Mouse (Mus musculus) duodenum, adult 2 months (tissue): ENCODE measurements around the gene Eif2d. TPM values are rescaled to one million over a fixed set of nuclear protein-coding genes. Genes with fewer than 3 reads are reported as not detected.

Experiments used
- polyA plus RNA-seq: library from polyadenylated mRNA; depleted of rRNA; stranded (reverse); fragments of >200 nt; gene quantifications from 2 replicates; pipeline ENCODE4 v1.2.3, GENCODE M21; 2012; ENCODE audit warnings: low replicate concordance; rRNA removed

Gene Eif2d
- polyA plus RNA-seq: 12.2 and 17.5 TPM in 2 replicates

DNA sequence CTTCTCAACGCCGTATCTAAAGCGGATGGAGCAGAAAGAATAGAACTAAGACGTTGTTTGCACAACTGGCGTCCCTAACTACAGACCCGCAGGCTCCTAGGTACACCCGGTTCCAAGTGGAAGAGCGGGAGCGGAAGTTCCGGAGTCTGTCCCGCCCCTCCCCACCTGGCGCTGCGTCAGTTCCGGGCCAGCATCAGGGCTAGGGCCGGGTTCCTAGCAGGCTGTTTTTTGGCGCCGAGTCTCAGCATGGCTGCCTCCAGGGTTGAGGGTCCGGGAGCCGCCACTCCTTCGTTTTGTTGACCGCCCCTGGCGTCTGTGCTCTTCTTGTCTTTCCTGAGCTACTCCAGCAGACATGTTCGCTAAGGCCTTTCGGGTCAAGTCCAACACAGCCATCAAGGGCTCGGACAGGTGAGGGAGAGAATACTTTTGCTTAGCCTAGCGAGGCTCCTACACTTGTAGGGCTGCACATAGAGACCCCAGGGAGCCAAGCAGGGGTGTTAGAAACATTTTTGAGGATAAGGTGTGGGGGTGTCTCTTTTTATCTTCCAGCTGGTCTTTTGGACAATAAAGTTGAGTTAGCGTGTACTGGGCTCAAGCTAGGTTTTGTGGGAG is at the start of gene Eif2d:
Eif2d (plus strand) TSS at position 164 of the 612 bp plus-strand sequence.

DNA sequence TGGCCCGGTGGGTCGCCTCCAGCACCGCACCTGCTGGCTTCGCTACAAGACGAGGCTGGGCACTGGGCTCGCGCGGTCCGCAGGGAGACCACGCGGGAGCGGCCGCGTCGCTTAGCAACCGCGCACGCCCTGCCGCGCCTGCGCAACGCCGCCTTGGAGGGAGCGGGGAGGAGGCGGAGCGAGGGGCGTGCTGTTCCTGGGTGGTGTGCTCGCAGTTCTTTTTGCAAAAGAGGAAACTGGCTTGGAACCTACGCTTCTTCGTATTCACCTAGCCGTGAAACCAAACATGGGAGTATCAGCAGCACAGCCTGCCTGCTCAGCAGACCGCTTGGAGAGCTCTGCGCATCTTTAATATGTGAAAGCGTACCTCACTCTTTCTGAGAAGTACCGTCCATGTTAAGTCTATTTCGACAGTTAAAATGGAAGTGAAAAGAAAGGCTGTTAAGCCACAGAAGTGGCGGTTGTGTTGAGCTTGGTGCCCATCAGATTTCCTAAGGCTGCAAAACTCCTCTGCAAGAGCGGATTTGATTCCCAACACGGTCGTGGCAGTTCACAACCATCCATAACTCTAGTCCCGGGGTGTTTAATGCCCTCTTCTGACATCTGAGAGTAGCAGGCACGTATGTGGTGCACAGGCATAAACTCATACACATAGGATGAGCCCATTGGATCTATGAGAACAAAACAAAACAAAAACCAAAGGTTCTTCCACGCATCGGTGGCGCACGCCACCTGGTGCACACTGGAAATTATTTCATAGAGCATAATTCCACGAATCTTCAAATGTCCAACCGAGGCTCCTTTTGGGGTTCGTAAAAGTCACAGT is 14.6 kb upstream of the Eif2d start, which contains the start of gene Dyrk3:
Dyrk3 (minus strand) TSS at position 150 of the 826 bp plus-strand sequence.

Other genes with a start within 250 kb of the Eif2d start
- gene Il20, start 241.7 kb upstream of the Eif2d start, polyA plus RNA-seq: not detected in 2 replicates
- not detected in 2 replicates for gene Il19, start 213.1 kb upstream of the Eif2d start, polyA plus RNA-seq
- gene Il10, start 133.3 kb upstream of the Eif2d start, polyA plus RNA-seq: 0.13 TPM in 1 of 2 replicates, not detected in the other
- 47.7 and 73.7 TPM in 2 replicates for gene Mapkapk2, start 55.4 kb upstream of the Eif2d start, polyA plus RNA-seq
- gene Dyrk3, start 14.8 kb upstream of the Eif2d start, polyA plus RNA-seq: 0.48 and 0.57 TPM in 2 replicates
- gene Rassf5, start 92.1 kb downstream of the Eif2d start, polyA plus RNA-seq: 2.2 and 2.6 TPM in 2 replicates
- 17.8 and 33.2 TPM in 2 replicates for gene Ikbke, start 126.4 kb downstream of the Eif2d start, polyA plus RNA-seq